Mouse (Mus musculus) midbrain, embryonic 11.5 days (tissue): ENCODE results near the gene Zpr1. TPM values are rescaled to one million over a fixed set of nuclear protein-coding genes. Genes with fewer than 3 reads are reported as not detected.
"Not testable (repeated sequence)": the region's sequence is repeated elsewhere in the genome, so short reads cannot be mapped to it uniquely, and the experiment has no call there.

Source experiments
- ATAC-seq: fragments of 200-750 bp; cut with Nextera tagmentation; 2 replicates; pipeline ENCODE4 v1.8.0; 2017; ENCODE audit warnings: moderate TSS enrichment, moderate library complexity; ENCODE audit not compliant: low FRiP score
- DNase-seq: peaks from one replicate; pipeline ENCODE4 v3.0.0; 2015; ENCODE audit warnings: low spot score; ENCODE audit errors: missing footprints
- H3K27ac ChIP-seq: fragments of 300-500 bp; sonication (generic); 2 replicates; pipeline ENCODE4 v1.5.1; 2014; ENCODE audit warnings: low read depth, low read length
- H3K27me3 ChIP-seq: fragments of 300-500 bp; sonication (generic); 2 replicates; pipeline ENCODE4 v1.6.1; 2014; ENCODE audit warnings: mild to moderate bottlenecking, low read length, moderate library complexity, mixed read lengths; ENCODE audit not compliant: control insufficient read depth, insufficient read depth
- H3K36me3 ChIP-seq: fragments of 300-500 bp; sonication (generic); 2 replicates; pipeline ENCODE4 v1.6.1; 2014; ENCODE audit warnings: mild to moderate bottlenecking, low read length, moderate library complexity, mixed read lengths; ENCODE audit not compliant: control insufficient read depth, insufficient read depth
- H3K4me1 ChIP-seq: fragments of 300-500 bp; sonication (generic); 2 replicates; pipeline ENCODE4 v1.6.1; 2014; ENCODE audit warnings: low read length; ENCODE audit not compliant: control insufficient read depth, insufficient read depth
- H3K4me2 ChIP-seq: fragments of 300-500 bp; sonication (generic); 2 replicates; pipeline ENCODE4 v1.6.1; 2014; ENCODE audit warnings: mild to moderate bottlenecking, moderate library complexity
- H3K4me3 ChIP-seq: fragments of 300-500 bp; sonication (generic); 2 replicates; pipeline ENCODE4 v1.5.1; 2014; ENCODE audit warnings: low read depth, low read length
- H3K9ac ChIP-seq: fragments of 300-500 bp; sonication (generic); 2 replicates; pipeline ENCODE4 v1.6.1; 2014; ENCODE audit warnings: low read length
- H3K9me3 ChIP-seq: fragments of 300-500 bp; sonication (generic); 2 replicates; pipeline ENCODE4 v1.6.1; 2016; ENCODE audit warnings: low read length; ENCODE audit not compliant: control insufficient read depth
- WGBS: fragments of 180-500 bp; shearing (Covaris S2); extraction: QIAGEN DNeasy Blood & Tissue Kit; methylation state at CpG from one replicate; pipeline ENCODE4 v1.1.7; 2014; 5-methylcytosine and 5-hydroxymethylcytosine counted together
- polyA plus RNA-seq: library from polyadenylated mRNA; unstranded; fragments of >200 nt; fragmentation: Nextera tagmentation; extraction: Ambion mirVana; gene quantifications from 2 replicates; pipeline ENCODE4 v1.2.1, GENCODE M21; 2014

The Zpr1 gene
- polyA plus RNA-seq, 1 experiment from 2014 or later, result 62.0 TPM

DNA sequence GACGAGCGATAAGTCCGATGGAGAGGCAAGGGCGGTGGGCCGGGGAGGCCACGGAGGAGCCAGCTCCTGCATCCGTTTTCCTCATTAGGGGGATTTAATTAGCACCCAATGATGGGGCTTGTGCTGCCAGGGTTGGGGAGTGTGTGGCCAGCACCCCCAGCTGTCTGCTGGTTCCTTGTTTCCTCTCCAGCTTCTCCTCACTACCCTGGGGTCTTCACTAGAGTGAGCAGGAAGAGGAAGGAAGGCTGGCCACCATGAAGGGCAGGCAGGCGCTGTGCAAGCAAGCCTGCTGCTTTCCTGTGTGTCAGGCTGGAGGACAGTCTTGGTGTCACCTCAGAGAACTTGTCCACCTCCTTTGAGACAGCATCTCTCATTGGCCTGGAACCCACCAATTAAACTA, 44.0 kb downstream of the Zpr1 start:
- 69% methylated on average over 8 of the region's 8 CpGs for WGBS
- no peak overlapping the region for H3K4me2 ChIP-seq
- H3K9ac ChIP-seq, result no peak overlapping the region
- DNase-seq (peak; percentile 72), ATAC-seq (no peak)
- H3K27me3 ChIP-seq, result no peaks in the 10 kb centered on the region
- no peak overlapping the region for H3K27ac ChIP-seq
- H3K9me3 ChIP-seq, result no peaks in the 10 kb centered on the region
- peaks cover 12% of the 10 kb centered on the region for H3K4me1 ChIP-seq
- no peak overlapping the region for H3K4me3 ChIP-seq
- no peaks in the 10 kb centered on the region for H3K36me3 ChIP-seq

GRCm38 (mm10) chr9:46317957-46318356, 45.1 kb downstream of the Zpr1 start:
- peak; percentile 69 for DNase-seq
- Histone ChIP-seq H3K4me2 (no peak overlapping the region), H3K9ac (no peak overlapping the region), H3K36me3 (no peaks in the 10 kb centered on the region), H3K4me1 (peaks cover 12% of the 10 kb centered on the region), H3K27ac (no peak overlapping the region), H3K4me3 (no peak overlapping the region), H3K27me3 (no peaks in the 10 kb centered on the region), H3K9me3 (no peaks in the 10 kb centered on the region)
- WGBS, result 92% methylated on average over 3 of the region's 3 CpGs
- no peak for ATAC-seq

DNA sequence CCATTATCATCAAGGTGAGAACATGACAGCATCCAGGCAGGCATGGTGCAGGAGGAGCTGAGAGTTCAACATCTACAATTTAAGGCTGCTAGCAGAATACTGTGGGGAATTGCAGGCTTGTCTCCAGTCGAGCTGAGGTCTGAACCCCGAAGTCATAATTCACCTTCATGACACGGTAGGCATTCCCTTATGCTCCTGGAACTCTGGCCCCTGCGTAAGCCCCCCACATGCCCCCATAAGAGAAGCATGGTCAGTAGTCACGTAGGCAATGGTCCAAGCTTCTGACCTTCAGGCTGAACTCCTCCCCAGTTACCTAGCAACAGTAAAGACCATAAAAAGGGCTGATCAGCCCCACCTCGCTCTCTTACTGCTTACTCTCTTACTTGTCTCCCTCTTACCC, 47.0 kb downstream of the Zpr1 start, which contains the start of gene 4931429L15Rik:
Gene 4931429L15Rik (minus strand): TSS at position 101 of the 400 bp plus-strand sequence.
- H3K9ac ChIP-seq, result not testable (repeated sequence)
- WGBS, result 86% methylated on average over 6 of the region's 6 CpGs

DNA sequence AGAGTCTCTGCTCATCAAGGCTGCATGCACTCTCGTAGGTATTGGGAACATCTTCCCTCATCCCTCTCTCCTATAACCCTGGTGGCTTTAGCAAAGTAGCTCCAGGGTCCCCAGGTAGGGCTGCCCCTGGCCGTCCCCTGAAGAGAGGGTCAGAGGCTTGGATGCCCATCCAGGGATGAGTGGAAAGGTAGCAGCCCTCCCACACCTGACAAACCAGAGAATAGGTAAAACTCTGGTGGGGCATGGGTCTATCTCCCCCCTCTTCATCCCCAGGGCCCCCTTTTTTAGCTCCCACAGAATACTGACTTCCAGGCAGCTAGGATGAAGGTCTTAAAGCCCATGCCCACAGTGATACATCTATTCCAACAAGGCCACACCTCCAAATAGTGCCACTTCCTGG, 47.6 kb downstream of the Zpr1 start:
- 92% methylated on average over 2 of the region's 2 CpGs for WGBS
- no peak overlapping the region for H3K27ac ChIP-seq
- DNase-seq (peak; percentile 28), ATAC-seq (no peak)
- no peak overlapping the region for H3K4me3 ChIP-seq
- no peaks in the 10 kb centered on the region for H3K9me3 ChIP-seq
- no peak overlapping the region for H3K4me2 ChIP-seq
- H3K36me3 ChIP-seq, result no peaks in the 10 kb centered on the region
- H3K9ac ChIP-seq, result no peak overlapping the region
- H3K27me3 ChIP-seq, result no peaks in the 10 kb centered on the region
- H3K4me1 ChIP-seq, result peaks cover 11% of the 10 kb centered on the region

More for the DNA sequence above, 47.0 kb downstream of the Zpr1 start, which contains the start of gene 4931429L15Rik:
- not testable (repeated sequence) for H3K4me3 ChIP-seq, DNase-seq, H3K4me2 ChIP-seq, H3K36me3 ChIP-seq, H3K27ac ChIP-seq, H3K27me3 ChIP-seq, ATAC-seq, H3K9me3 ChIP-seq
- peaks cover 12% of the 10 kb centered on the region for H3K4me1 ChIP-seq

DNA sequence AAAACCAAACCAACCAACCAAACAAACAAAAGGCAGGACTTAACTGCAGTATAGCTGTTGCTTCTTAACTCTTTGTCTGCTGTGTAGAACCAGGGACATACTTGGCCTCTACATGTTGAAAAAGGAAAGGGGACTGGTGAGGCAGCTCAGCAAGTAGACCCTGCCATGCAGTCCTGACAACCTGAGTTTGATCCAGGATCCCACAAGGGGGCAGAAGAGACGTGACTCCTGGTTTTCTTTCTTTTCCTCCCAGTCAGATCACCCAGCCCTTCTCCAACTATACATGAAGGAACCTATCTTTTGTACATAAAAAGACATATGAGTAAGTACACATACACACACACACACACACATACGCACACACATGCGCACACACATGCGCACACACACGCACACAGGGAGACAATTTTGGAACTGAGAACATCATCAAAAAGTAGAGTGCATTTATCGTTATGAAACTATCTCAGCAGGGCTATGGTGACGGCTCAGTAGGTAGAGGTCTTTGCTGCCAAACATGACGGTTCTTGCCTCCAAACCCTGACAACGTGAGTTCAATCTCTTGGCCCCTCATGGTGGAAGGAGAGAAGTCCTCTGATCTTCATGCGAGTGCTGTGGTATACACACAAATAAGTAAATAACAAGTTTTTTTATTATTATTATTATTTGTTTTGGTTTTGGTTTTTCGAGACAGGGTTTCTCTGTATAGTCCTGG, 54.0 kb downstream of the Zpr1 start:
- ATAC-seq (no peak), DNase-seq (peak; percentile 78)
- Histone ChIP-seq H3K36me3 (no peaks in the 10 kb centered on the region), H3K9me3 (no peaks in the 10 kb centered on the region), H3K27ac (no peak overlapping the region), H3K9ac (no peak overlapping the region), H3K27me3 (peaks cover 2% of the 10 kb centered on the region; the same call in 1 of the 2 replicates), H3K4me1 (peaks cover 15% of the 10 kb centered on the region), H3K4me2 (no peak overlapping the region), H3K4me3 (no peak overlapping the region)
- 92% methylated on average over 11 of the region's 11 CpGs for WGBS

DNA sequence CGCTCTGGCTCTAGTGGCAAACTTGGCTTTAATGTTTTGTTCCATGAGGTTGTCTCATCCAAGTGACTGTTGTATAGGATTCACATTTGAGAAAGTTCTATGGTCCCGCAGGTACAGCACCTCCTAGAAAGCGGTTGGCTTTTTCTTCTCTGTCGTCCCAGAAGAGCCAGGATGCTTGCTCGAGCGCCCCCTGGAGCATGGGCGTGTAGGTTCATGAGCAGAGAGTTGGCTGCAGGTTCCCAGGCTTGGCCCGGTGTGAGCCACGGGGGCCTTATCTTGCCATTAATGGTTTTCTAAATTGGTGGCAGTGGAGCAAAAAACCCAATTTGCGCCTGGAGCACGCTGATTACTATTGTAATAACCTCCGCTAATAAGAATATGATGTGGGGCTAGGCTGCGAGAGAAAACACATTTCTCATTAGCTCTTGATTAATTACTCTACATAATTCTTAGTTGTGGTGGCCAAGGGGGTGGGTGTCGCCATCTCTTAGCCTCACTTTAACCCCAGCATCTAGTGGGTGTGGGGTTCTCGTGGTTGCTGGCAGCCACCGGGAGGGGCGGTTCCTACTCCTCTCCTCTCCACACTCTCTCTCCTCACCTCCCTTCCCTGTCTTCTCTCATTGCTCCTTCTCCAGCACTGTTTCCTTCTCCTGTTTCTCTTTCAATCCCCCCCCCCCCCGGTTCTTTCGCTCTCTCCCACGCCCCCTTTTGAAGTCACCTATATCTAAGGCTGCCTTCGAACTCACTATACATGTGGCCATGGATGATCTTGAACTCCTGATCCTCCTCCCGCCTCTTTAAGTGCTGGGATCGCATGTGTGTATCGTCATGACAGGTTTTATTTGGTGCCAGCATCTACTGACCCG, 55.1 kb downstream of the Zpr1 start:
- WGBS, result 67% methylated on average over 25 of the region's 25 CpGs
- Histone ChIP-seq H3K36me3 (no peaks in the 10 kb centered on the region), H3K27me3 (peaks cover 2% of the 10 kb centered on the region; the same call in 1 of the 2 replicates), H3K9me3 (no peaks in the 10 kb centered on the region), H3K4me1 (peaks cover 15% of the 10 kb centered on the region), H3K9ac (peak overlapping the region; percentile 75), H3K4me3 (no peak overlapping the region), H3K4me2 (peak overlapping the region; percentile 48), H3K27ac (peak overlapping the region; percentile 91)
- ATAC-seq, result no peak; the same call in 1 of the 2 replicates
- peak; percentile 83 for DNase-seq

GRCm38 (mm10) chr9:46328572-46329249, 55.8 kb downstream of the Zpr1 start:
- DNase-seq, result peak; percentile 97
- peaks cover 15% of the 10 kb centered on the region for H3K4me1 ChIP-seq
- H3K9ac ChIP-seq, result peak overlapping the region; percentile 75
- 2% methylated on average over 30 of the region's 30 CpGs for WGBS
- ATAC-seq, result peak; percentile 79
- H3K9me3 ChIP-seq, result no peaks in the 10 kb centered on the region
- H3K27ac ChIP-seq, result peak overlapping the region; percentile 91
- peak overlapping the region; percentile 22; the same call in 1 of the 2 replicates for H3K4me3 ChIP-seq
- peak overlapping the region; percentile 48 for H3K4me2 ChIP-seq
- H3K27me3 ChIP-seq, result peaks cover 5% of the 10 kb centered on the region
- no peaks in the 10 kb centered on the region for H3K36me3 ChIP-seq

DNA sequence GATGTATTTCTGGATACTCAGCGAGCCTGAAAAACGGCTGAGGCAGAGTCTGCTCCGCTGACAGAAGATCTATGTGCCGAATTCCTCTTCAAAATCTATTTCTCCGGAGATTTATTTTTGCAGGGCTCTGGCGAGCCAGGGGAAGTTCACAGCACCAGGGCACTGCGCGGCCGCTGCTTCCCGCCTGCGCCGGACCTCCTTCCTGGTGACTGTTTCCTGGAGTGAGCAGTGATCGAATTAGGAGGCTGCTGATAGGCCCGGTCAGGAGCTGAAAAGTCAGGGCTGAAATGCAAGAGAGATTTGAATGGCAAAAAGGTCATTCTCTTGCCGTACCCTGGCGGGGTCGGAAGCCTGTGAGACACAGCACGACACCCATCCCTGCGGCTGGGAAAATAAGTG, 56.4 kb downstream of the Zpr1 start:
- H3K27ac ChIP-seq, result peak overlapping the region; percentile 91
- H3K4me1 ChIP-seq, result peaks cover 15% of the 10 kb centered on the region
- H3K4me3 ChIP-seq, result peak overlapping the region; percentile 22; the same call in 1 of the 2 replicates
- ATAC-seq (peak; percentile 72), DNase-seq (peak; percentile 96)
- WGBS, result 2% methylated on average over 19 of the region's 19 CpGs
- H3K9me3 ChIP-seq, result no peaks in the 10 kb centered on the region
- peak overlapping the region; percentile 75 for H3K9ac ChIP-seq
- peak overlapping the region; percentile 48 for H3K4me2 ChIP-seq
- H3K27me3 ChIP-seq, result peaks cover 9% of the 10 kb centered on the region
- no peaks in the 10 kb centered on the region for H3K36me3 ChIP-seq
